Mouse (Mus musculus) forebrain, embryonic 12.5 days (tissue): Measurements from ENCODE around the gene Scimp. TPM values are rescaled to one million over a fixed set of nuclear protein-coding genes. Genes with fewer than 3 reads are reported as not detected.
A peak's percentile ranks its signal among the peaks of the same experiment; 100 is the strongest.

Source experiments
- ATAC-seq: fragments of 200-750 bp; cut with Nextera tagmentation; 2 replicates; pipeline ENCODE4 v1.8.0; 2017; ENCODE audit warnings: moderate TSS enrichment; ENCODE audit not compliant: low FRiP score
- H3K27ac ChIP-seq: fragments of 300-500 bp; sonication (generic); 2 replicates; pipeline ENCODE4 v1.5.1; 2016; ENCODE audit warnings: mild to moderate bottlenecking
- H3K27me3 ChIP-seq: fragments of 300-500 bp; sonication (generic); 2 replicates; pipeline ENCODE4 v1.6.1; 2016; ENCODE audit warnings: mild to moderate bottlenecking
- H3K36me3 ChIP-seq: fragments of 300-500 bp; sonication (generic); replicated peaks from 2 replicates; pipeline ENCODE4 v1.6.1; 2016; ENCODE audit warnings: mild to moderate bottlenecking
- H3K4me1 ChIP-seq: fragments of 300-500 bp; sonication (generic); 2 replicates; pipeline ENCODE4 v1.6.1; 2016
- H3K4me2 ChIP-seq: fragments of 300-500 bp; sonication (generic); 2 replicates; pipeline ENCODE4 v1.6.1; 2016; ENCODE audit warnings: mild to moderate bottlenecking, moderate library complexity
- H3K4me3 ChIP-seq: fragments of 300-500 bp; sonication (generic); replicated peaks from 2 replicates; pipeline ENCODE4 v1.5.1; 2016; ENCODE audit warnings: mild to moderate bottlenecking
- H3K9ac ChIP-seq: fragments of 300-500 bp; sonication (generic); 2 replicates; pipeline ENCODE4 v1.6.1; 2016; ENCODE audit warnings: mild to moderate bottlenecking
- H3K9me3 ChIP-seq: fragments of 300-500 bp; sonication (generic); 2 replicates; pipeline ENCODE4 v1.6.1; 2016
- WGBS: fragments of 180-500 bp; shearing (Covaris S2); methylation state at CpG from one replicate; pipeline ENCODE4 v1.1.7; 2016; 5-methylcytosine and 5-hydroxymethylcytosine counted together
- polyA plus RNA-seq: library from polyadenylated mRNA; unstranded; fragments of >200 nt; fragmentation: Nextera tagmentation; extraction: Ambion mirVana; gene quantifications from 2 replicates; pipeline ENCODE4 v1.2.1, GENCODE M21; 2016

The Scimp gene
- not detected in 2 replicates for polyA plus RNA-seq

- Histone ChIP-seq H3K27me3 (no peaks in the 10 kb centered on the region), H3K4me3 (no peak within 1 kb of the TSS), H3K9ac (no peak within 1 kb of the TSS), H3K27ac (no peak within 1 kb of the TSS), H3K9me3 (no peaks in the 10 kb centered on the region), H3K4me1 (no peaks in the 10 kb centered on the region), H3K36me3 (no peaks in the 10 kb centered on the region), H3K4me2 (no peak within 1 kb of the TSS)
- 90% methylated on average over 7 of the region's 7 CpGs for WGBS
- ATAC-seq, result no peak
Observed at GRCm38 (mm10) chr11:70812365-70812764, at the start of gene Scimp. TSS of gene Scimp (minus strand) at chr11:70812586.

GRCm38 (mm10) chr11:70860371-70860770 is 48.0 kb upstream of the Scimp start:
- Histone ChIP-seq H3K9me3 (no peaks in the 10 kb centered on the region), H3K9ac (no peak overlapping the region), H3K4me2 (no peak overlapping the region), H3K27ac (no peak overlapping the region), H3K4me1 (no peaks in the 10 kb centered on the region), H3K36me3 (no peaks in the 10 kb centered on the region), H3K27me3 (no peaks in the 10 kb centered on the region), H3K4me3 (no peak overlapping the region)
- WGBS, result 86% methylated on average over 1 of the region's 1 CpGs
- no peak for ATAC-seq

GRCm38 (mm10) chr11:70846029-70846428 is 33.6 kb upstream of the Scimp start:
- Histone ChIP-seq H3K27me3 (0 out of 2 replicates have a peak, but pooled peaks cover 10% of the 10 kb centered on the region), H3K4me1 (peaks cover 19% of the 10 kb centered on the region), H3K9me3 (no peaks in the 10 kb centered on the region), H3K9ac (peak overlapping the region; percentile 99; the same call in 1 of the 2 replicates), H3K4me3 (peak overlapping the region; percentile 99), H3K4me2 (peak overlapping the region; percentile 60), H3K36me3 (no peaks in the 10 kb centered on the region), H3K27ac (no peak overlapping the region)
- no peak for ATAC-seq
- 47% methylated on average over 2 of the region's 2 CpGs for WGBS

- Histone ChIP-seq H3K9ac (peak overlapping the region; percentile 99), H3K27me3 (0 out of 2 replicates have a peak, but pooled peaks cover 10% of the 10 kb centered on the region), H3K36me3 (no peaks in the 10 kb centered on the region), H3K4me2 (peak overlapping the region; percentile 60), H3K4me1 (peaks cover 19% of the 10 kb centered on the region), H3K4me3 (peak overlapping the region; percentile 99), H3K9me3 (no peaks in the 10 kb centered on the region), H3K27ac (no peak overlapping the region)
- 8% methylated on average over 19 of the region's 19 CpGs for WGBS
- no peak for ATAC-seq
Observed at GRCm38 (mm10) chr11:70845457-70845978, 33.1 kb upstream of the Scimp start.

- under 1% methylated on average over 80 of the region's 88 CpGs for WGBS
- Histone ChIP-seq H3K9me3 (no peaks in the 10 kb centered on the region), H3K4me1 (peaks cover 19% of the 10 kb centered on the region), H3K4me2 (peak within 1 kb of the TSS; percentile 60), H3K27me3 (0 out of 2 replicates have a peak, but pooled peaks cover 10% of the 10 kb centered on the region), H3K9ac (peak within 1 kb of the TSS; percentile 99), H3K27ac (peak within 1 kb of the TSS; percentile 87), H3K36me3 (no peaks in the 10 kb centered on the region), H3K4me3 (peak within 1 kb of the TSS; percentile 99)
- ATAC-seq, result peak; percentile 96
Observed at GRCm38 (mm10) chr11:70844559-70845456, 32.4 kb upstream of the Scimp start, which contains the start of gene Rabep1. TSS of gene Rabep1 (plus strand) at chr11:70844778.

- no peaks in the 10 kb centered on the region for H3K9me3 ChIP-seq
- H3K4me2 ChIP-seq, result peak overlapping the region; percentile 60
- ATAC-seq, result peak; percentile 31
- H3K9ac ChIP-seq, result peak overlapping the region; percentile 33; the same call in 1 of the 2 replicates
- peaks cover 19% of the 10 kb centered on the region for H3K4me1 ChIP-seq
- H3K4me3 ChIP-seq, result peak overlapping the region; percentile 99
- WGBS, result 17% methylated on average over 12 of the region's 12 CpGs
- H3K36me3 ChIP-seq, result no peaks in the 10 kb centered on the region
- H3K27me3 ChIP-seq, result 0 out of 2 replicates have a peak, but pooled peaks cover 10% of the 10 kb centered on the region
- no peak overlapping the region for H3K27ac ChIP-seq
Observed at GRCm38 (mm10) chr11:70843701-70844551, 31.5 kb upstream of the Scimp start.

- Histone ChIP-seq H3K4me3 (no peak overlapping the region), H3K4me1 (peaks cover 19% of the 10 kb centered on the region), H3K36me3 (no peaks in the 10 kb centered on the region), H3K9me3 (no peaks in the 10 kb centered on the region), H3K4me2 (no peak overlapping the region), H3K9ac (no peak overlapping the region), H3K27ac (no peak overlapping the region), H3K27me3 (0 out of 2 replicates have a peak, but pooled peaks cover 10% of the 10 kb centered on the region)
- 67% methylated on average over 4 of the region's 4 CpGs for WGBS
- no peak for ATAC-seq
Observed at GRCm38 (mm10) chr11:70842983-70843382, 30.6 kb upstream of the Scimp start.

- no peak for ATAC-seq
- Histone ChIP-seq H3K9ac (no peak overlapping the region), H3K4me2 (no peak overlapping the region), H3K27ac (no peak overlapping the region), H3K9me3 (peaks cover 4% of the 10 kb centered on the region; the same call in 1 of the 2 replicates), H3K27me3 (0 out of 2 replicates have a peak, but pooled peaks cover 5% of the 10 kb centered on the region), H3K4me3 (no peak overlapping the region), H3K4me1 (no peaks in the 10 kb centered on the region), H3K36me3 (no peaks in the 10 kb centered on the region)
- WGBS, result 66% methylated on average over 2 of the region's 2 CpGs
Observed at GRCm38 (mm10) chr11:70838610-70839009, 26.2 kb upstream of the Scimp start.

GRCm38 (mm10) chr11:70837031-70837430 is 24.6 kb upstream of the Scimp start:
- Histone ChIP-seq H3K4me2 (no peak overlapping the region), H3K9me3 (peaks cover 8% of the 10 kb centered on the region; the same call in 1 of the 2 replicates), H3K9ac (no peak overlapping the region), H3K27me3 (0 out of 2 replicates have a peak, but pooled peaks cover 3% of the 10 kb centered on the region), H3K4me1 (no peaks in the 10 kb centered on the region), H3K36me3 (no peaks in the 10 kb centered on the region), H3K27ac (no peak overlapping the region), H3K4me3 (no peak overlapping the region)
- 96% methylated on average over 3 of the region's 3 CpGs for WGBS
- ATAC-seq, result no peak

GRCm38 (mm10) chr11:70835381-70835831 is 23.0 kb upstream of the Scimp start:
- H3K27ac ChIP-seq, result no peak overlapping the region
- no peak for ATAC-seq
- peaks cover 8% of the 10 kb centered on the region; the same call in 1 of the 2 replicates for H3K9me3 ChIP-seq
- H3K4me1 ChIP-seq, result no peaks in the 10 kb centered on the region; the same call in 1 of the 2 replicates
- 70% methylated on average over 6 of the region's 6 CpGs for WGBS
- H3K27me3 ChIP-seq, result no peaks in the 10 kb centered on the region
- no peaks in the 10 kb centered on the region for H3K36me3 ChIP-seq
- H3K4me3 ChIP-seq, result no peak overlapping the region
- H3K9ac ChIP-seq, result no peak overlapping the region
- H3K4me2 ChIP-seq, result no peak overlapping the region

- 68% methylated on average over 3 of the region's 3 CpGs for WGBS
- Histone ChIP-seq H3K27ac (no peak overlapping the region), H3K4me2 (no peak overlapping the region), H3K4me1 (no peaks in the 10 kb centered on the region; the same call in 1 of the 2 replicates), H3K9me3 (peaks cover 8% of the 10 kb centered on the region; the same call in 1 of the 2 replicates), H3K27me3 (no peaks in the 10 kb centered on the region), H3K9ac (no peak overlapping the region), H3K4me3 (no peak overlapping the region), H3K36me3 (no peaks in the 10 kb centered on the region)
- no peak for ATAC-seq
Observed at GRCm38 (mm10) chr11:70833831-70834230, 21.4 kb upstream of the Scimp start.
